Mouse (Mus musculus) heart, embryonic 13.5 days (tissue): ENCODE data around the gene Grid1. TPM values are rescaled to one million over a fixed set of nuclear protein-coding genes. Genes with fewer than 3 reads are reported as not detected.

Experiments
- ATAC-seq: fragments of 200-750 bp; cut with Nextera tagmentation; 2 replicates; pipeline ENCODE4 v1.8.0; 2017; ENCODE audit warnings: moderate TSS enrichment; ENCODE audit not compliant: insufficient number of reproducible peaks, low FRiP score, low TSS enrichment; ENCODE audit errors: extremely low read depth
- H3K27ac ChIP-seq: fragments of 300-500 bp; sonication (generic); replicated peaks from 2 replicates; pipeline ENCODE4 v1.5.1; 2015; ENCODE audit warnings: moderate library complexity, mild to moderate bottlenecking, inconsistent platforms
- H3K27me3 ChIP-seq: fragments of 300-500 bp; sonication (generic); replicated peaks from 2 replicates; pipeline ENCODE4 v1.6.1; 2015; ENCODE audit warnings: mild to moderate bottlenecking, inconsistent platforms
- H3K36me3 ChIP-seq: fragments of 300-500 bp; sonication (generic); 2 replicates; pipeline ENCODE4 v1.6.1; 2015; ENCODE audit warnings: mild to moderate bottlenecking, inconsistent platforms
- H3K4me1 ChIP-seq: fragments of 300-500 bp; sonication (generic); 2 replicates; pipeline ENCODE4 v1.6.1; 2015; ENCODE audit warnings: inconsistent platforms
- H3K4me2 ChIP-seq: fragments of 300-500 bp; sonication (generic); 2 replicates; pipeline ENCODE4 v1.6.1; 2015; ENCODE audit warnings: inconsistent platforms, mild to moderate bottlenecking, moderate library complexity
- H3K4me3 ChIP-seq: fragments of 300-500 bp; sonication (generic); 2 replicates; pipeline ENCODE4 v1.5.1; 2015; ENCODE audit warnings: moderate library complexity, mild to moderate bottlenecking, inconsistent platforms
- H3K9ac ChIP-seq: fragments of 300-500 bp; sonication (generic); 2 replicates; pipeline ENCODE4 v1.6.1; 2015; ENCODE audit warnings: inconsistent platforms, mild to moderate bottlenecking, moderate library complexity
- H3K9me3 ChIP-seq: fragments of 300-500 bp; sonication (generic); 2 replicates; pipeline ENCODE4 v1.6.1; 2016; ENCODE audit warnings: inconsistent platforms
- WGBS: fragments of 180-500 bp; shearing (Covaris S2); methylation state at CpG from one replicate; pipeline ENCODE4 v1.1.7; 2015; ENCODE audit warnings: mixed read lengths; 5-methylcytosine and 5-hydroxymethylcytosine counted together
- polyA plus RNA-seq: library from polyadenylated mRNA; unstranded; fragments of >200 nt; fragmentation: Nextera tagmentation; extraction: Ambion mirVana; gene quantifications from 2 replicates; pipeline ENCODE4 v1.2.1, GENCODE M21; 2015

The Grid1 gene
- polyA plus RNA-seq, 1 experiment from 2014 or later = 0.55 TPM

GRCm38 (mm10) chr14:34880431-34881421 is 60.8 kb downstream of the Grid1 start:
- Histone ChIP-seq H3K27ac (no peak overlapping the region), H3K4me3 (no peak overlapping the region), H3K9me3 (no peaks in the 10 kb centered on the region), H3K4me1 (no peaks in the 10 kb centered on the region), H3K4me2 (no peak overlapping the region), H3K36me3 (no peaks in the 10 kb centered on the region), H3K27me3 (peaks cover 50% of the 10 kb centered on the region), H3K9ac (no peak overlapping the region)
- ATAC-seq = no peak
- WGBS = 19% methylated on average over 8 of the region's 8 CpGs

- Histone ChIP-seq H3K9me3 (no peaks in the 10 kb centered on the region), H3K9ac (no peak overlapping the region), H3K27me3 (peaks cover 52% of the 10 kb centered on the region), H3K4me1 (no peaks in the 10 kb centered on the region), H3K4me3 (no peak overlapping the region), H3K4me2 (no peak overlapping the region), H3K27ac (no peak overlapping the region), H3K36me3 (no peaks in the 10 kb centered on the region)
- no peak for ATAC-seq
- WGBS = 80% methylated on average over 11 of the region's 11 CpGs
Measured at GRCm38 (mm10) chr14:34884194-34884593, 64.3 kb downstream of the Grid1 start.

- H3K27ac ChIP-seq = no peak overlapping the region
- WGBS = 83% methylated on average over 3 of the region's 3 CpGs
Measured at GRCm38 (mm10) chr14:34884611-34885010, 64.7 kb downstream of the Grid1 start.

GRCm38 (mm10) chr14:34891769-34892532 is 72.0 kb downstream of the Grid1 start:
- 7% methylated on average over 6 of the region's 6 CpGs for WGBS
- Histone ChIP-seq H3K4me3 (no peak overlapping the region), H3K36me3 (no peaks in the 10 kb centered on the region), H3K27me3 (peaks cover 38% of the 10 kb centered on the region), H3K9me3 (no peaks in the 10 kb centered on the region), H3K27ac (no peak overlapping the region), H3K4me2 (peak overlapping the region; percentile 28), H3K9ac (no peak overlapping the region), H3K4me1 (peaks cover 19% of the 10 kb centered on the region)
- ATAC-seq = no peak

More at GRCm38 (mm10) chr14:34884611-34885010, 64.7 kb downstream of the Grid1 start:
- Histone ChIP-seq H3K9me3 (no peaks in the 10 kb centered on the region), H3K4me3 (no peak overlapping the region), H3K9ac (no peak overlapping the region), H3K4me2 (no peak overlapping the region), H3K27me3 (peaks cover 52% of the 10 kb centered on the region), H3K36me3 (no peaks in the 10 kb centered on the region), H3K4me1 (no peaks in the 10 kb centered on the region)
- ATAC-seq = no peak

GRCm38 (mm10) chr14:34896253-34896982 is 76.5 kb downstream of the Grid1 start:
- Histone ChIP-seq H3K36me3 (no peaks in the 10 kb centered on the region), H3K4me3 (peak overlapping the region; percentile 47), H3K27me3 (peaks cover 61% of the 10 kb centered on the region), H3K4me2 (peak overlapping the region; percentile 83), H3K9ac (peak overlapping the region; percentile 63; the same call in 1 of the 2 replicates), H3K4me1 (peaks cover 19% of the 10 kb centered on the region), H3K27ac (no peak overlapping the region), H3K9me3 (no peaks in the 10 kb centered on the region)
- WGBS = 5% methylated on average over 33 of the region's 33 CpGs
- no peak for ATAC-seq

- Histone ChIP-seq H3K27ac (no peak overlapping the region), H3K4me1 (0 out of 2 replicates have a peak, but pooled peaks cover 2% of the 10 kb centered on the region), H3K9me3 (no peaks in the 10 kb centered on the region), H3K9ac (no peak overlapping the region), H3K4me2 (no peak overlapping the region), H3K36me3 (no peaks in the 10 kb centered on the region), H3K27me3 (peaks cover 13% of the 10 kb centered on the region; the same call in 1 of the 2 replicates), H3K4me3 (no peak overlapping the region)
- no peak for ATAC-seq
- 52% methylated on average over 4 of the region's 4 CpGs for WGBS
Measured at GRCm38 (mm10) chr14:34903854-34904253, 83.9 kb downstream of the Grid1 start.

- no peak overlapping the region for H3K4me2 ChIP-seq
- H3K9me3 ChIP-seq = no peaks in the 10 kb centered on the region
- WGBS = 54% methylated on average over 2 of the region's 2 CpGs
- 0 out of 2 replicates have a peak, but pooled peaks cover 4% of the 10 kb centered on the region for H3K4me1 ChIP-seq
- no peak overlapping the region for H3K27ac ChIP-seq
- no peak overlapping the region for H3K4me3 ChIP-seq
- H3K9ac ChIP-seq = no peak overlapping the region
- ATAC-seq = no peak
- H3K27me3 ChIP-seq = peaks cover 10% of the 10 kb centered on the region; the same call in 1 of the 2 replicates
- no peaks in the 10 kb centered on the region for H3K36me3 ChIP-seq
Measured at GRCm38 (mm10) chr14:34905697-34906096, 85.8 kb downstream of the Grid1 start.

- no peak for ATAC-seq
- Histone ChIP-seq H3K4me3 (no peak overlapping the region), H3K9me3 (no peaks in the 10 kb centered on the region), H3K27ac (no peak overlapping the region), H3K4me1 (0 out of 2 replicates have a peak, but pooled peaks cover 4% of the 10 kb centered on the region), H3K9ac (no peak overlapping the region), H3K4me2 (no peak overlapping the region), H3K27me3 (no peaks in the 10 kb centered on the region), H3K36me3 (no peaks in the 10 kb centered on the region)
- 71% methylated on average over 2 of the region's 2 CpGs for WGBS
Measured at GRCm38 (mm10) chr14:34908366-34908765, 88.5 kb downstream of the Grid1 start.

GRCm38 (mm10) chr14:34908804-34909203 is 88.9 kb downstream of the Grid1 start:
- no peak overlapping the region for H3K27ac ChIP-seq
- no peak overlapping the region for H3K9ac ChIP-seq
- no peak for ATAC-seq
- WGBS = 38% methylated on average over 4 of the region's 4 CpGs
- no peak overlapping the region for H3K4me2 ChIP-seq
- 0 out of 2 replicates have a peak, but pooled peaks cover 4% of the 10 kb centered on the region for H3K4me1 ChIP-seq
- no peaks in the 10 kb centered on the region for H3K36me3 ChIP-seq
- H3K9me3 ChIP-seq = no peaks in the 10 kb centered on the region
- H3K27me3 ChIP-seq = no peaks in the 10 kb centered on the region
- H3K4me3 ChIP-seq = no peak overlapping the region

GRCm38 (mm10) chr14:34916315-34916714 is 96.4 kb downstream of the Grid1 start:
- H3K9me3 ChIP-seq = no peaks in the 10 kb centered on the region
- H3K4me1 ChIP-seq = no peaks in the 10 kb centered on the region
- H3K36me3 ChIP-seq = no peaks in the 10 kb centered on the region
- no peak overlapping the region for H3K9ac ChIP-seq
- no peaks in the 10 kb centered on the region; the same call in 1 of the 2 replicates for H3K27me3 ChIP-seq
- H3K27ac ChIP-seq = no peak overlapping the region
- no peak overlapping the region for H3K4me3 ChIP-seq
- WGBS = 83% methylated on average over 6 of the region's 6 CpGs
- ATAC-seq = no peak
- no peak overlapping the region for H3K4me2 ChIP-seq

GRCm38 (mm10) chr14:34917111-34917510 is 97.2 kb downstream of the Grid1 start:
- no peak for ATAC-seq
- WGBS = 38% methylated on average over 1 of the region's 1 CpGs
- Histone ChIP-seq H3K9me3 (no peaks in the 10 kb centered on the region), H3K4me1 (no peaks in the 10 kb centered on the region), H3K4me2 (no peak overlapping the region), H3K27ac (no peak overlapping the region), H3K27me3 (no peaks in the 10 kb centered on the region; the same call in 1 of the 2 replicates), H3K36me3 (no peaks in the 10 kb centered on the region), H3K9ac (no peak overlapping the region), H3K4me3 (no peak overlapping the region)
